Mouse (Mus musculus) C2C12 (cell line): ENCODE results near the gene Gucy2g.

ENCODE experiments used
- CEBPB ChIP-seq: IDR thresholded peaks from one replicate; pipeline ENCODE4 v1.6.1; 2011; ENCODE audit warnings: low read depth, mild to moderate bottlenecking, control low read depth, moderate library complexity
- CTCF ChIP-seq: IDR thresholded peaks from one replicate; pipeline ENCODE4 v1.5.1; 2011; ENCODE audit not compliant: control insufficient read depth, insufficient read depth, insufficient read length
- FOSL1 ChIP-seq: IDR thresholded peaks from one replicate; pipeline ENCODE4 v1.8.0; 2011; ENCODE audit warnings: mild to moderate bottlenecking, low read length; ENCODE audit not compliant: poor library complexity, insufficient read depth, severe bottlenecking
- MAX ChIP-seq: IDR thresholded peaks from one replicate; pipeline ENCODE4 v1.6.1; 2011; ENCODE audit warnings: mild to moderate bottlenecking, control low read depth
- MYOG ChIP-seq: IDR thresholded peaks from one replicate; pipeline ENCODE4 v1.6.1; 2011; ENCODE audit not compliant: control insufficient read depth, insufficient read length; ENCODE audit errors: extremely low read depth
- USF1 ChIP-seq: IDR thresholded peaks from one replicate; pipeline ENCODE4 v1.6.1; 2011; ENCODE audit warnings: low read depth, mild to moderate bottlenecking, control low read depth, moderate library complexity

DNA sequence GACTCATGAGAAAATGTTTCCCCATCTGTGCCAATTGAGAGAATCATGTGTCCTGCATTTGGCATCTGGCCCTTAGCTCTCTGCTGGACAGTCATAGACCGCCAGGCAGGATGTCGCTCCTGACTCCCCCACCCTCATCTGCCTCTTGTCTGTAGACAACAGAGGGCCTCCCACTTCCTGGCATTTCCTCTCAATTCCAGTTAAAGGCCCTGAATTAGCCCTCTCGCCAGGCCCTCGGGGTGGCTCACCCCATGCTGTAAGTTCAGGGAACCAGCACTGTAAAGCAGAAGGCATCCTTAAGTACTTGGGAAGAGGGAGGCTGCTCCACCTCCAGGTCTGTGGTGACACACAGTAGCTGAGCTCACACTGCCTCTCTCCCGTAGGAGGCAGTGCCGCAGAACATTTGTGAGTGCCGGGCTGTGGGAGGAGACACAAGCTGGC lies 3.8 kb upstream of the Gucy2g start:
- peak; percentile 30 for TF ChIP-seq CTCF
- TF ChIP-seq MAX: no peak
- TF ChIP-seq MYOG: no peak
- TF ChIP-seq FOSL1: no peak
- TF ChIP-seq CEBPB: no peak
- TF ChIP-seq USF1: peak; percentile 64
